16 mouse cellular contexts compared by ENCODE assay signal in genomic region chr1:135609621-135610020, GRCm38 (mm10).
"Had no signal": no experiment of that assay in that cellular context is flagged by ENCODE, and none has a peak within 500 bp of the region (broad histone marks: within the 10 kb centered on the region; RNA-seq: fewer than 3 reads in every experiment).

No protein-coding gene starts in this region.

- DNase-seq: heart, postnatal 10 days; heart, postnatal 14 days; heart, postnatal 36 days; heart, postnatal 4 days; kidney, adult 11 months; kidney, adult 18-20 months; kidney, adult 2 months; kidney, adult 8-10 months; kidney, adult 9 months; kidney, postnatal 10 days; kidney, postnatal 14 days; kidney, postnatal 25 days; kidney, postnatal 36 days; kidney, postnatal 4 days; layer of hippocampus, adult 9-11 months; layer of hippocampus, postnatal 36 days had no signal
